Mouse (Mus musculus) thymus, postnatal 10 days (tissue): ENCODE results near the gene Xpr1.

Experiments
- DNase-seq, 2 experiments: peaks; one replicate each; pipeline ENCODE4 v3.0.0; 2021; ENCODE audit warnings: low spot score in 2 of 2

The Xpr1 gene

GRCm38 (mm10) chr1:155416701-155417677 lies at the start of gene Xpr1:
TSS of gene Xpr1 (minus strand) at chr1:155417415.
- peak; percentile 91 to 98 for DNase-seq

DNA sequence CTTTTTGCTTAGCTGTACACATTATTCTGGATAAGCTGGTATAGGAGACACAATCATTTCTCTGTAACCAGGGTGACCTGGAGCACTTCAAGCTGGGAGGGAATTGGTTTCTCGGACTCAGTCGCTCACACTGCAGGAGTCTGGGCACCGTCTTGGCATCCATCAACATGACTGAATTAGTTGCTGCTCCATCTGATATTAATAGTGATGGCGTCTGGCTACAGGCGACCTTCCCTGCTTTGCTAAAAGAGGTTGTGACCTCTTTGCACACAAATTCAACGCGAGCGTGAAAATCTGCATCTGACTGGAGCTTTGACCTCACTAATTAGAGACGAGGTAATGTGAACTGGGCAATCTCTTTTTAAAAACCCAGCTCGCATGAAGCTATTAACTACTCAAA lies 46.2 kb upstream of the Xpr1 start:
- DNase-seq, result no peak

- no peak for DNase-seq
Measured at GRCm38 (mm10) chr1:155462582-155462981, 45.4 kb upstream of the Xpr1 start.

DNA sequence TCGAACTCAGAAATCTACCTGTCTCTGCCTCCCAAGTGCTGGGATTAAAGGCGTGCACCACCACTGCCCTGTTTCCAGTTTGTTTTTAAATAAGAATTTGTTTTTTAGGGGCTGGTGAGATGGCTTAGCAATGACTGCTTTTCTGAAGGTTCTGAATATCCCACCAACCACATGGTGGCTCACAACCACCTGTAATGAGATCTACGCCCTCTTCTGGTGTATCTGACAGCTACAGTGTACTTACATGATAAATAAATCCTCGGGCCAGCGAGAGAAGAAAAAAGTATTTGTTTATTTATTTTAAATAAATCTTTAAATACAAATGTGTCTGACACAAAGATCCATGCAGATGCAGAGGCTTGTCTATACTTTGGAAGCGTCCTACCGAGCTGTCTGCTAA lies 40.3 kb upstream of the Xpr1 start:
- no peak for DNase-seq

GRCm38 (mm10) chr1:155453180-155453579 lies 36.0 kb upstream of the Xpr1 start:
- no peak for DNase-seq

DNA sequence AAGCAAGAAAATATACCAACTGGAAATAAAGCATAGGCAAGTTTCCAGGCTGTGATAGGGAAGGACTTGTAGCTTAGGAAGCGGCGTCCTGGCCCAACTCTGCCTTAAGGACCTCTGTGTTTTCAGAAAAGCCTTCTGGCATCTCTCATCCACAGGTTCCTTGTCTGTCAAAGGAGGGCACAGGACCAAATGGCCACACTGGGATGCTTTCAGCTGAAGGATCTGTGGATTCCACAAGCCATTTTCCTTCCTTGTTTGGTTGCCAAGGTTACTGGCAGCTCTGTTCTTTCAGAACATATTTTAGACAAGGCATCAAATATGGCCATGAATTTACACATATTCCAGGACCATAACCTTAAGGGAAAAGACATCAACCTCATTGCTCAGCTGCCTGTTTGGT lies 31.7 kb upstream of the Xpr1 start:
- DNase-seq, result no peak

DNA sequence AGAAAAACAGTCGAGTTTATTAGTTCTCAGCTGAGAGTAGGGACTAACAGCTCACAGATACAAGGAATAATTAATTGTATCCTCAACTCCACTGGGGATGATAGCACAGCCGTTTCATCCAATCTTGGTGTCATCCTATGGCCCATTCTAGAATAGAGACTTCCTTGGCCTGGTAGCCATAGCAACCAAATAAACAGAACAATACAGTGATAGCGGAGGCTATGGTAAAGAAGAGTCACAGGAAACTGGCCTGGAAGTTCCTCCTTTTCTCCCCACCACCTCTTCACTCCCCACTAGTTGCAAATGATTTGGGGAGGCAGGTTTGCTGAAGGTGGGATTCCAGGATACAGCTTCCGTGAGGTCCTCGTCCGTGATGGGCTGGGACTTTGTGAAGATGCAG lies 30.1 kb upstream of the Xpr1 start:
- DNase-seq, result no peak

- DNase-seq, result no peak
Measured at GRCm38 (mm10) chr1:155443115-155443514, 25.9 kb upstream of the Xpr1 start.

- no peak for DNase-seq
Measured at GRCm38 (mm10) chr1:155442521-155443001, 25.3 kb upstream of the Xpr1 start.

- DNase-seq, result no peak
Measured at GRCm38 (mm10) chr1:155439551-155439950, 22.3 kb upstream of the Xpr1 start.

- DNase-seq, result no peak
Measured at GRCm38 (mm10) chr1:155438525-155438924, 21.3 kb upstream of the Xpr1 start.

DNA sequence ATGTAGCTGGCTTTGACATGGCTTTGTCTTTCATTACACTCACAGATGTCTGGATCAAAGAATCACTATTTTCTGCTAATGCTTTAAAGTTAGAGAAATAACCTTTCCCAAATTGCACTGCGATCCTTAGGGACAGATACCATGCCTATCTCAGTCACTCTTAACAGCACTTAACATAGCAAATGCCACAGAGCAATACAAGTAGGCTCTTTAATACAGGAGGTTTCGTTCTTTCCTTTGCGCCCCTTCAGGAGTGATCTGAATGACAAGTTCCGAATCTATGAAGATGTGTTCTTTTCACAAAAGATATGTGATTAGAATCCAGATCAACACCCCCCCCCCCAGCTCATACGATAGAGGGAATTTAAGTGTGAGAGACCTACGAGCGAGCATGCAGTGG lies 12.1 kb upstream of the Xpr1 start:
- no peak for DNase-seq

DNA sequence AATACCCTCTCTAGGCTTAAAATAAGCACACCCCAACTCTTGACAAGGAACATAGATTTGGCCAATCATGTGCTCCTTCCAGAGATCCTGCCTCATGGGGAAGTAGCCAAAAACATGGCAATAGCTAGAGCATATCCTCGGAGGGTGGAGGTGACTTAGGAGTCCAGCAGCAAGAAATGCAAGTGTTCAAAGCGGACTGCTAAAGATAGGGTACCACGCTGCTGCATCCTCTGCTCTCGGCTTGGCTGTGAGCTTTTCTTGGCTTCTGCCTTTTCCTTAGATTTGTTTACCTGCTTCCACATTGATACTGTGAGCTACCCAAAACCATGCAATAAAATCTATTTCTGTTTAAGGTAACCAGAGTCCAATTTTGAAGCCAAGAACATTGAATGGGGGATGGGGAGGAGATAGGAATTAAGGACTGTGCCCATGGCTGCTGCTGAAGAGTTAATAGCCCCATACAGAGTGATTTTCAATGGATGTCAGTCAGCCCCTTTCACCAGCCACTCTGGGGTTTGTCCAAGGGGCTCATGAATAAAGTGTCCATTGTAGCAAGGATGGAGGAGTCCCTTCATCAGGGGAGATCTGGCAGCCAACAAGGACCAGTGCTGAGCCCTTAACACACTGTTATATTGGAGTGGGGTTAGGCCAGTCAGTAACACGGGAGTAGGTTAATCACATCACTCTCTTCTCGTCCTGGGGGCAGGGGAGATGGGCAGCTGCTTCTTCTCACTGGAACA lies 10.1 kb upstream of the Xpr1 start:
- no peak for DNase-seq

GRCm38 (mm10) chr1:155425743-155426315 lies 8.6 kb upstream of the Xpr1 start:
- DNase-seq, result no peak

GRCm38 (mm10) chr1:155425285-155425684 lies 8.1 kb upstream of the Xpr1 start:
- no peak for DNase-seq

GRCm38 (mm10) chr1:155423801-155424200 lies 6.6 kb upstream of the Xpr1 start:
- DNase-seq, result no peak

DNA sequence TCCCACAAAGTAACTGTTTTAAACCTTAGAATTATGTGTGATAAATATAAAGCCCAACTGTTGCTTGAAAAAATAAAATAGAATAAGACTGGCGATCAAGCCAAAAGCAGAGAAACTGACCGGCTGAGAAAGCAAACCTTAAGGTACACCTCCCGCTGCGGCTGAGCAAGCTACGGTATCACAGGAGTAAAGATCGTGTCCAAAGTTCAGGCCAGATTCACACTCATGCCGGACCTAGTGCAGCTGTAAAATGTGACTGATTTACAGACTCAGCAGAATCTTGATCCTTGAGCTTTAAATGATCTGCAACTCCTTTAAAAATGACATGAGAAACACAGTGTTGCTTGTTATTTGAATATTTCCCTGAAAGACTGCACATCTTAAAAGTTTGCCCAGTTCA lies 4.8 kb upstream of the Xpr1 start:
- no peak for DNase-seq

DNA sequence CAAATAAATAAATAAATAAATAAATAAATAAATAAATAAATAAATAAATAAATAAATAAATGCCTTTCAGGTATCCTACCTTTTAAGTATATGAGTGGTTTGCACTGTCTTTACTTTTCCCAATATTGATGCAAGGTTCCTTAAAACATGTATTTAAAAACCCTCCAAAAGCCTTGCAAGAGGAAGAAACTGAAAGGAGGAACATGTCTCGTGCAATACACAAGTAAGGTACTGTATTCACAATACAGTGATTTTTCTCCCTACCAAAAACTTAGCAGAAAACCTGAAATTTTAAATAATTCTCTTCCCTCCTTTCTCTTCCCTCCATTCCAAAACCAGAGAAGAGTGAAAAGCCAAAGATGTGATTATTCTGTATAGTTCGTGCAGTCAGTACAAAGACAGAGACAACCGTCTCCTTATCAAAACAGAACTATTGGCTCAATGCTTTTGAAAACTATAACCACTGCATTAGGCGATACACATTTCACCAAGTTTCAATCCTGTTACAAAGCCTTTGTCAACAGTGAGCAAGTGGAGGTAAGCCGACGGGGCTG lies 991 bp downstream of the Xpr1 start:
- no peak for DNase-seq

- DNase-seq, result no peak
Measured at GRCm38 (mm10) chr1:155415421-155415820, 1.8 kb downstream of the Xpr1 start.

- DNase-seq, result no peak
Measured at GRCm38 (mm10) chr1:155412705-155413104, 4.5 kb downstream of the Xpr1 start.

DNA sequence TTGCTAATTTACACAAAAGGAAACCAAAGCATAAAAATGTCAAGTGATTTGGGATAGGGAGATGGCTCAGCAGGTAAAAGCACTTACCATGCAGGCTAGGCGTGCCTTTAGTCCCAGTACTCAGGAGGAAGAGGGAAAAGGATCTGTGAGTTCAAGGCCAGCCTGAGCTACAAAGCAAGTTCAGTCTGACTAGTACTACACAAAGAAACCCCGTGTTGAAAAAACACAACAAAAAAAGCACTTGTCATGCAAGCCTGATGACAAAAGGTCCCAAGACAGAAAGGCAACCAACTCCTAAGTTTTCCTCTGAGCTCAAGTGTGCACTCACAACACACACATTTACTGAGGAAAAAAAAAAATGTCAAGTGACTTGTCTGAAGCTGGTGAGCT lies 8.6 kb downstream of the Xpr1 start:
- DNase-seq, result no peak
